Mouse (Mus musculus): ENCODE measurements at regions not wholly inside any gene's neighbourhood (a gene's known extent, or its start where the extent isn't known, plus 50 kb on each side); places are given as distances from the start of the nearest gene placed in this dataset.

- no peaks in the 10 kb centered on the region for H3K9me3 ChIP-seq (ENCODE audit: control insufficient read depth, low read length)
- 87% methylated on average over 1 of the region's 1 CpGs for WGBS
- H3K9ac ChIP-seq (replicated peaks; ENCODE audit: low read depth, low read length) = no peak overlapping the region
- H3K4me3 ChIP-seq (replicated peaks; ENCODE audit: low read length) = no peak overlapping the region
- no peak overlapping the region for H3K4me2 ChIP-seq (ENCODE audit: low read length)
- H3K27me3 ChIP-seq (replicated peaks; ENCODE audit: control insufficient read depth, insufficient read depth, low read length) = no peaks in the 10 kb centered on the region
- ATAC-seq = no peak
- no peaks in the 10 kb centered on the region for H3K4me1 ChIP-seq (replicated peaks; ENCODE audit: control insufficient read depth, insufficient read depth, low read length)
- no peak overlapping the region for H3K27ac ChIP-seq (ENCODE audit: low read length)
- H3K36me3 ChIP-seq (ENCODE audit: control insufficient read depth, insufficient read depth) = no peaks in the 10 kb centered on the region
Measured at GRCm38 (mm10) chr15:59734376-59734775, 282.0 kb downstream of the 4933412E24Rik start.

GRCm38 (mm10) chr15:59733932-59734331, 282.5 kb downstream of the 4933412E24Rik start:
- no peaks in the 10 kb centered on the region for H3K4me1 ChIP-seq (replicated peaks; ENCODE audit: control insufficient read depth, insufficient read depth, low read length)
- no peak for ATAC-seq
- H3K27ac ChIP-seq (ENCODE audit: low read length) = no peak overlapping the region
- 87% methylated on average over 3 of the region's 3 CpGs for WGBS
- H3K4me2 ChIP-seq (ENCODE audit: low read length) = no peak overlapping the region
- H3K9ac ChIP-seq (replicated peaks; ENCODE audit: low read depth, low read length) = no peak overlapping the region
- H3K4me3 ChIP-seq (replicated peaks; ENCODE audit: low read length) = no peak overlapping the region
- no peaks in the 10 kb centered on the region for H3K27me3 ChIP-seq (replicated peaks; ENCODE audit: control insufficient read depth, insufficient read depth, low read length)
- H3K36me3 ChIP-seq (ENCODE audit: control insufficient read depth, insufficient read depth) = no peaks in the 10 kb centered on the region
- H3K9me3 ChIP-seq (ENCODE audit: control insufficient read depth, low read length) = no peaks in the 10 kb centered on the region

- Histone ChIP-seq H3K27me3 (replicated peaks; ENCODE audit: control insufficient read depth, insufficient read depth, low read length) (no peaks in the 10 kb centered on the region), H3K4me1 (replicated peaks; ENCODE audit: control insufficient read depth, insufficient read depth, low read length) (no peaks in the 10 kb centered on the region), H3K4me3 (replicated peaks; ENCODE audit: low read length) (no peak overlapping the region), H3K9ac (replicated peaks; ENCODE audit: low read depth, low read length) (no peak overlapping the region), H3K4me2 (ENCODE audit: low read length) (no peak overlapping the region), H3K27ac (ENCODE audit: low read length) (no peak overlapping the region), H3K36me3 (ENCODE audit: control insufficient read depth, insufficient read depth) (no peaks in the 10 kb centered on the region), H3K9me3 (ENCODE audit: control insufficient read depth, low read length) (no peaks in the 10 kb centered on the region)
- ATAC-seq = no peak
- WGBS = 80% methylated on average over 11 of the region's 12 CpGs
Measured at GRCm38 (mm10) chr15:59733031-59733810, 283.2 kb downstream of the 4933412E24Rik start.

- H3K9me3 ChIP-seq (ENCODE audit: control insufficient read depth, low read length) = no peaks in the 10 kb centered on the region
- no peak overlapping the region for H3K27ac ChIP-seq (ENCODE audit: low read length)
- ATAC-seq = no peak
- no peaks in the 10 kb centered on the region for H3K36me3 ChIP-seq (ENCODE audit: control insufficient read depth, insufficient read depth)
- H3K9ac ChIP-seq (replicated peaks; ENCODE audit: low read depth, low read length) = no peak overlapping the region
- WGBS = 82% methylated on average over 8 of the region's 8 CpGs
- no peak overlapping the region for H3K4me3 ChIP-seq (replicated peaks; ENCODE audit: low read length)
- H3K4me1 ChIP-seq (replicated peaks; ENCODE audit: control insufficient read depth, insufficient read depth, low read length) = no peaks in the 10 kb centered on the region
- no peak overlapping the region for H3K4me2 ChIP-seq (ENCODE audit: low read length)
- H3K27me3 ChIP-seq (replicated peaks; ENCODE audit: control insufficient read depth, insufficient read depth, low read length) = no peaks in the 10 kb centered on the region
Measured at GRCm38 (mm10) chr15:59731129-59731528, 285.3 kb downstream of the 4933412E24Rik start.

- Histone ChIP-seq H3K27me3 (replicated peaks; ENCODE audit: control insufficient read depth, insufficient read depth, low read length) (no peaks in the 10 kb centered on the region), H3K36me3 (ENCODE audit: control insufficient read depth, insufficient read depth) (no peaks in the 10 kb centered on the region), H3K4me3 (replicated peaks; ENCODE audit: low read length) (no peak overlapping the region), H3K4me1 (replicated peaks; ENCODE audit: control insufficient read depth, insufficient read depth, low read length) (no peaks in the 10 kb centered on the region), H3K9ac (replicated peaks; ENCODE audit: low read depth, low read length) (no peak overlapping the region), H3K9me3 (ENCODE audit: control insufficient read depth, low read length) (no peaks in the 10 kb centered on the region), H3K4me2 (ENCODE audit: low read length) (no peak overlapping the region), H3K27ac (ENCODE audit: low read length) (no peak overlapping the region)
- WGBS = 87% methylated on average over 11 of the region's 11 CpGs
- no peak for ATAC-seq
Measured at GRCm38 (mm10) chr15:59728817-59729560, 287.4 kb downstream of the 4933412E24Rik start.

GRCm38 (mm10) chr15:59728131-59728601, 288.2 kb downstream of the 4933412E24Rik start:
- H3K9ac ChIP-seq (replicated peaks; ENCODE audit: low read depth, low read length) = no peak overlapping the region
- no peaks in the 10 kb centered on the region for H3K27me3 ChIP-seq (replicated peaks; ENCODE audit: control insufficient read depth, insufficient read depth, low read length)
- H3K27ac ChIP-seq (ENCODE audit: low read length) = no peak overlapping the region
- WGBS = 89% methylated on average over 8 of the region's 8 CpGs
- H3K4me3 ChIP-seq (replicated peaks; ENCODE audit: low read length) = no peak overlapping the region
- ATAC-seq = no peak
- H3K4me2 ChIP-seq (ENCODE audit: low read length) = no peak overlapping the region
- no peaks in the 10 kb centered on the region for H3K36me3 ChIP-seq (ENCODE audit: control insufficient read depth, insufficient read depth)
- no peaks in the 10 kb centered on the region for H3K4me1 ChIP-seq (replicated peaks; ENCODE audit: control insufficient read depth, insufficient read depth, low read length)
- H3K9me3 ChIP-seq (ENCODE audit: control insufficient read depth, low read length) = no peaks in the 10 kb centered on the region

GRCm38 (mm10) chr15:59725881-59726280, 290.5 kb downstream of the 4933412E24Rik start:
- H3K9me3 ChIP-seq (ENCODE audit: control insufficient read depth, low read length) = no peaks in the 10 kb centered on the region
- no peaks in the 10 kb centered on the region for H3K4me1 ChIP-seq (replicated peaks; ENCODE audit: control insufficient read depth, insufficient read depth, low read length)
- no peak overlapping the region for H3K4me3 ChIP-seq (replicated peaks; ENCODE audit: low read length)
- no peaks in the 10 kb centered on the region for H3K27me3 ChIP-seq (replicated peaks; ENCODE audit: control insufficient read depth, insufficient read depth, low read length)
- H3K9ac ChIP-seq (replicated peaks; ENCODE audit: low read depth, low read length) = no peak overlapping the region
- ATAC-seq = no peak
- no peak overlapping the region for H3K4me2 ChIP-seq (ENCODE audit: low read length)
- no peaks in the 10 kb centered on the region for H3K36me3 ChIP-seq (ENCODE audit: control insufficient read depth, insufficient read depth)
- no peak overlapping the region for H3K27ac ChIP-seq (ENCODE audit: low read length)
- 88% methylated on average over 4 of the region's 4 CpGs for WGBS

- H3K27me3 ChIP-seq (replicated peaks; ENCODE audit: control insufficient read depth, insufficient read depth, low read length) = no peaks in the 10 kb centered on the region
- 72% methylated on average over 2 of the region's 2 CpGs for WGBS
- ATAC-seq = no peak
Measured at GRCm38 (mm10) chr15:59722661-59723413, 293.6 kb downstream of the 4933412E24Rik start.

GRCm38 (mm10) chr15:59721420-59721819, 295.0 kb downstream of the 4933412E24Rik start:
- no peak overlapping the region for H3K9ac ChIP-seq (replicated peaks; ENCODE audit: low read depth, low read length)
- no peak for ATAC-seq
- 80% methylated on average over 4 of the region's 4 CpGs for WGBS
- no peak overlapping the region for H3K4me3 ChIP-seq (replicated peaks; ENCODE audit: low read length)
- no peaks in the 10 kb centered on the region for H3K36me3 ChIP-seq (ENCODE audit: control insufficient read depth, insufficient read depth)
- no peak overlapping the region for H3K4me2 ChIP-seq (ENCODE audit: low read length)
- H3K9me3 ChIP-seq (ENCODE audit: control insufficient read depth, low read length) = no peaks in the 10 kb centered on the region
- no peaks in the 10 kb centered on the region for H3K4me1 ChIP-seq (replicated peaks; ENCODE audit: control insufficient read depth, insufficient read depth, low read length)
- no peaks in the 10 kb centered on the region for H3K27me3 ChIP-seq (replicated peaks; ENCODE audit: control insufficient read depth, insufficient read depth, low read length)
- H3K27ac ChIP-seq (ENCODE audit: low read length) = no peak overlapping the region

More at GRCm38 (mm10) chr15:59722661-59723413, 293.6 kb downstream of the 4933412E24Rik start:
- Histone ChIP-seq H3K4me3 (replicated peaks; ENCODE audit: low read length) (no peak overlapping the region), H3K4me2 (ENCODE audit: low read length) (no peak overlapping the region), H3K4me1 (replicated peaks; ENCODE audit: control insufficient read depth, insufficient read depth, low read length) (no peaks in the 10 kb centered on the region), H3K9me3 (ENCODE audit: control insufficient read depth, low read length) (no peaks in the 10 kb centered on the region), H3K36me3 (ENCODE audit: control insufficient read depth, insufficient read depth) (no peaks in the 10 kb centered on the region), H3K9ac (replicated peaks; ENCODE audit: low read depth, low read length) (no peak overlapping the region), H3K27ac (ENCODE audit: low read length) (no peak overlapping the region)
